In genomic region chr13:39001434-39001833, GRCm38 (mm10) we compare ENCODE assay signal across 17 mouse cellular contexts.
"Had no signal": no experiment of that assay in that cellular context is flagged by ENCODE, and none has a peak within 500 bp of the region (broad histone marks: within the 10 kb centered on the region; RNA-seq: fewer than 3 reads in every experiment).

No protein-coding gene starts in this region.

- DNase-seq: kidney, postnatal 14 days; layer of hippocampus, adult 9-11 months; layer of hippocampus, postnatal 36 days; liver; liver, embryonic 13.5 days; liver, postnatal 0 days; lung, postnatal 14 days; right cerebral cortex, postnatal 14 days; thymus, postnatal 4 days had no signal

- H3K36me3 ChIP-seq: limb, embryonic 12.5 days; liver, embryonic 13.5 days; lung, embryonic 15.5 days; midbrain, embryonic 15.5 days; neural tube, embryonic 13.5 days; stomach, embryonic 15.5 days had no signal

- H3K27me3 ChIP-seq: limb, embryonic 12.5 days; liver, embryonic 13.5 days; lung, embryonic 15.5 days; megakaryocyte, embryonic 14.5 days; midbrain, embryonic 15.5 days; neural tube, embryonic 13.5 days; stomach, embryonic 15.5 days had no signal

- H3K9ac ChIP-seq: limb, embryonic 12.5 days; liver, embryonic 13.5 days; liver, postnatal 0 days; lung, embryonic 15.5 days; midbrain, embryonic 15.5 days; neural tube, embryonic 13.5 days; stomach, embryonic 15.5 days had no signal

- H3K4me3 ChIP-seq: limb, embryonic 12.5 days; liver, embryonic 13.5 days; lung, embryonic 15.5 days; megakaryocyte, embryonic 14.5 days; midbrain, embryonic 15.5 days; neural tube, embryonic 13.5 days; stomach, embryonic 15.5 days had no signal

- H3K27ac ChIP-seq: limb, embryonic 12.5 days; liver, embryonic 13.5 days; lung, embryonic 15.5 days; macrophage; midbrain, embryonic 15.5 days; neural tube, embryonic 13.5 days; stomach, embryonic 15.5 days had no signal

- ATAC-seq: liver, postnatal 0 days; midbrain, embryonic 15.5 days had no signal

- H3K4me2 ChIP-seq: limb, embryonic 12.5 days; liver, embryonic 13.5 days; lung, embryonic 15.5 days; midbrain, embryonic 11.5 days; midbrain, embryonic 15.5 days; neural tube, embryonic 13.5 days; stomach, embryonic 15.5 days had no signal

- H3K9me3 ChIP-seq: limb, embryonic 12.5 days; liver, embryonic 13.5 days; lung, embryonic 15.5 days; midbrain, embryonic 15.5 days; neural tube, embryonic 13.5 days; stomach, embryonic 15.5 days had no signal

- H3K4me1 ChIP-seq: limb, embryonic 12.5 days; liver, embryonic 13.5 days; lung, embryonic 15.5 days; megakaryocyte, embryonic 14.5 days; midbrain, embryonic 15.5 days; neural tube, embryonic 13.5 days; stomach, embryonic 15.5 days had no signal
